Mouse (Mus musculus): ENCODE results near the gene Olfr560. TPM values are rescaled to one million over a fixed set of nuclear protein-coding genes. Genes with fewer than 3 reads are reported as not detected.

The Olfr560 gene
- 0.33 TPM for polyA plus RNA-seq (2015; fragmentation: Illumina TruSeq; extraction: RNeasy Lipid Tissue Mini Kit (QIAGEN cat#74804); ENCODE audit: low read depth, low replicate concordance)

GRCm38 (mm10) chr7:102759266-102759665, at the start of gene Olfr560, which contains the start of gene Olfr78:
Olfr560 (minus strand) TSS chr7:102759366.
Olfr78 (minus strand) TSS chr7:102759471.

GRCm38 (mm10) chr7:102803180-102803579, 44.0 kb upstream of the Olfr560 start, which contains the start of gene Olfr564:
Olfr564 (plus strand) TSS chr7:102803480.

DNA sequence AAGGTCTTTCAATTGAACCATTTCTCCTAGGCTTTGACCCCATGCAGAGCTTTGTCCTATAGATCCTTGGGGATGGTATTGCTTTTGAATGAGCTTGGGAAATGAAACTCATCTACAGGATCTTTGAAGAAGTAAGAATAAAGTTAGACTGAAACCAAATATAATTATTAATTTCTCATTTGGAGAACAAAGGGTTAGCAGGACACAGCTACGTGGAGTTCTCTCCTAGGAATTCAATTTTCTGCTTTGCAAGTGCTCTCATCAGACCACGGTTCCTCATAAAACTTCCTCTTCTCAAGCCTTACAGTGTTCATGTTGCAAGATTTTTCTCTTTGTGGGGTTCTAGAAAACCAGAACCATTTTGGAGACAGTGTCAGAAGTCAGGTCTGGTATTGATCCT, 11.8 kb upstream of the Olfr560 start, which contains the start of gene Olfr561:
Gene Olfr561, plus strand, starts transcription at position 301 of the 400 bp plus-strand sequence.

GRCm38 (mm10) chr7:102727391-102727790, 31.8 kb downstream of the Olfr560 start, which contains the start of gene Olfr559:
Olfr559 (minus strand) TSS chr7:102727491.

DNA sequence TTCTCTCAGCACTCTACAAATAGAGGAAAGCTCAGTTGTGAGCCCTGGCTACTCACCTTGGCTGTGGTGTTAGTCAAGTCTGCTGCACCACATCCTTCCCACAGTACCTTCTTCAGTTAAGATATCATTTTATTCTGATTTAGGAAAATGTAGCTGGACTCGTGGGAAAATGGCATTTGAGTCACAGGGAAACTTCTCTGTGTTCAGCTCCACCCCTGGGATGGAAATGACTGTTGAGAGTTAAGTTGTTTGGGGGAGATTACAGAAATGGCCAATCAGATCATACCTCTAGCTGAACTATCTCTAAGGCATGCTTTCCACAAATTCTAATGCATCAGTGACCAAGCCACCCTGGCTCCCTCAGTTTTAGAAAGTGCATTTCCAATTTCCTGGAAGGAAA, 40.2 kb downstream of the Olfr560 start, which contains the start of gene Olfr33:
Gene Olfr33, minus strand, starts transcription at position 101 of the 400 bp plus-strand sequence.

GRCm38 (mm10) chr7:102701915-102702314, 57.3 kb downstream of the Olfr560 start, which contains the start of gene Olfr558:
Olfr558 (plus strand) TSS chr7:102702215.

Other genes with a start within 250 kb of the Olfr560 start
- not detected for gene Olfr547, start 224.6 kb downstream of the Olfr560 start, polyA plus RNA-seq (2015; fragmentation: Illumina TruSeq; extraction: RNeasy Lipid Tissue Mini Kit (QIAGEN cat#74804); ENCODE audit: low read depth, low replicate concordance)
- not detected for gene Olfr548-ps1, start 218.5 kb downstream of the Olfr560 start, polyA plus RNA-seq (2015; fragmentation: Illumina TruSeq; extraction: RNeasy Lipid Tissue Mini Kit (QIAGEN cat#74804); ENCODE audit: low read depth, low replicate concordance)
- gene Olfr549, start 209.5 kb downstream of the Olfr560 start, polyA plus RNA-seq (2015; fragmentation: Illumina TruSeq; extraction: RNeasy Lipid Tissue Mini Kit (QIAGEN cat#74804); ENCODE audit: low read depth, low replicate concordance): not detected
- 2.0 TPM for gene Trim21, start 193.9 kb downstream of the Olfr560 start, polyA plus RNA-seq (2015; fragmentation: Illumina TruSeq; extraction: RNeasy Lipid Tissue Mini Kit (QIAGEN cat#74804); ENCODE audit: low read depth, low replicate concordance)
- not detected for gene Olfr550, start 187.9 kb downstream of the Olfr560 start, polyA plus RNA-seq (2015; fragmentation: Illumina TruSeq; extraction: RNeasy Lipid Tissue Mini Kit (QIAGEN cat#74804); ENCODE audit: low read depth, low replicate concordance)
- gene Olfr551, start 167.5 kb downstream of the Olfr560 start, polyA plus RNA-seq (2015; fragmentation: Illumina TruSeq; extraction: RNeasy Lipid Tissue Mini Kit (QIAGEN cat#74804); ENCODE audit: low read depth, low replicate concordance): not detected
- gene Olfr552, start 161.6 kb downstream of the Olfr560 start, polyA plus RNA-seq (2015; fragmentation: Illumina TruSeq; extraction: RNeasy Lipid Tissue Mini Kit (QIAGEN cat#74804); ENCODE audit: low read depth, low replicate concordance): not detected
- gene Olfr553, start 141.1 kb downstream of the Olfr560 start, polyA plus RNA-seq (2015; fragmentation: Illumina TruSeq; extraction: RNeasy Lipid Tissue Mini Kit (QIAGEN cat#74804); ENCODE audit: low read depth, low replicate concordance): not detected
- not detected for gene Olfr554, start 120.9 kb downstream of the Olfr560 start, polyA plus RNA-seq (2015; fragmentation: Illumina TruSeq; extraction: RNeasy Lipid Tissue Mini Kit (QIAGEN cat#74804); ENCODE audit: low read depth, low replicate concordance)
- gene Olfr555, start 100.5 kb downstream of the Olfr560 start, polyA plus RNA-seq (2015; fragmentation: Illumina TruSeq; extraction: RNeasy Lipid Tissue Mini Kit (QIAGEN cat#74804); ENCODE audit: low read depth, low replicate concordance): not detected
- not detected for gene Olfr556, start 94.5 kb downstream of the Olfr560 start, polyA plus RNA-seq (2015; fragmentation: Illumina TruSeq; extraction: RNeasy Lipid Tissue Mini Kit (QIAGEN cat#74804); ENCODE audit: low read depth, low replicate concordance)
- gene Trim68, start 72.0 kb downstream of the Olfr560 start, polyA plus RNA-seq (2015; fragmentation: Illumina TruSeq; extraction: RNeasy Lipid Tissue Mini Kit (QIAGEN cat#74804); ENCODE audit: low read depth, low replicate concordance): 6.1 TPM
- gene Olfr557, start 63.5 kb downstream of the Olfr560 start, polyA plus RNA-seq (2015; fragmentation: Illumina TruSeq; extraction: RNeasy Lipid Tissue Mini Kit (QIAGEN cat#74804); ENCODE audit: low read depth, low replicate concordance): not detected
- gene Olfr558, start 57.2 kb downstream of the Olfr560 start, polyA plus RNA-seq (2015; fragmentation: Illumina TruSeq; extraction: RNeasy Lipid Tissue Mini Kit (QIAGEN cat#74804); ENCODE audit: low read depth, low replicate concordance): 1.0 TPM
- gene Olfr33, start 40.3 kb downstream of the Olfr560 start, polyA plus RNA-seq (2015; fragmentation: Illumina TruSeq; extraction: RNeasy Lipid Tissue Mini Kit (QIAGEN cat#74804); ENCODE audit: low read depth, low replicate concordance): not detected
- gene Olfr559, start 31.9 kb downstream of the Olfr560 start, polyA plus RNA-seq (2015; fragmentation: Illumina TruSeq; extraction: RNeasy Lipid Tissue Mini Kit (QIAGEN cat#74804); ENCODE audit: low read depth, low replicate concordance): not detected
- 1.1 TPM for gene Olfr78, start 105 bp upstream of the Olfr560 start, polyA plus RNA-seq (2015; fragmentation: Illumina TruSeq; extraction: RNeasy Lipid Tissue Mini Kit (QIAGEN cat#74804); ENCODE audit: low read depth, low replicate concordance)
- gene Olfr561, start 11.9 kb upstream of the Olfr560 start, polyA plus RNA-seq (2015; fragmentation: Illumina TruSeq; extraction: RNeasy Lipid Tissue Mini Kit (QIAGEN cat#74804); ENCODE audit: low read depth, low replicate concordance): not detected
- gene Olfr564, start 44.1 kb upstream of the Olfr560 start, polyA plus RNA-seq (2015; fragmentation: Illumina TruSeq; extraction: RNeasy Lipid Tissue Mini Kit (QIAGEN cat#74804); ENCODE audit: low read depth, low replicate concordance): not detected
- not detected for gene Olfr566, start 99.4 kb upstream of the Olfr560 start, polyA plus RNA-seq (2015; fragmentation: Illumina TruSeq; extraction: RNeasy Lipid Tissue Mini Kit (QIAGEN cat#74804); ENCODE audit: low read depth, low replicate concordance)
- gene Olfr568, start 117.8 kb upstream of the Olfr560 start, polyA plus RNA-seq (2015; fragmentation: Illumina TruSeq; extraction: RNeasy Lipid Tissue Mini Kit (QIAGEN cat#74804); ENCODE audit: low read depth, low replicate concordance): not detected
- gene Olfr569, start 131.5 kb upstream of the Olfr560 start, polyA plus RNA-seq (2015; fragmentation: Illumina TruSeq; extraction: RNeasy Lipid Tissue Mini Kit (QIAGEN cat#74804); ENCODE audit: low read depth, low replicate concordance): not detected
- gene Olfr570, start 135.2 kb upstream of the Olfr560 start, polyA plus RNA-seq (2015; fragmentation: Illumina TruSeq; extraction: RNeasy Lipid Tissue Mini Kit (QIAGEN cat#74804); ENCODE audit: low read depth, low replicate concordance): not detected
- gene Olfr571, start 158.2 kb upstream of the Olfr560 start, polyA plus RNA-seq (2015; fragmentation: Illumina TruSeq; extraction: RNeasy Lipid Tissue Mini Kit (QIAGEN cat#74804); ENCODE audit: low read depth, low replicate concordance): not detected
- not detected for gene Olfr572, start 165.0 kb upstream of the Olfr560 start, polyA plus RNA-seq (2015; fragmentation: Illumina TruSeq; extraction: RNeasy Lipid Tissue Mini Kit (QIAGEN cat#74804); ENCODE audit: low read depth, low replicate concordance)
- gene Olfr573-ps1, start 183.2 kb upstream of the Olfr560 start, polyA plus RNA-seq (2015; fragmentation: Illumina TruSeq; extraction: RNeasy Lipid Tissue Mini Kit (QIAGEN cat#74804); ENCODE audit: low read depth, low replicate concordance): not detected
- gene Olfr574, start 189.1 kb upstream of the Olfr560 start, polyA plus RNA-seq (2015; fragmentation: Illumina TruSeq; extraction: RNeasy Lipid Tissue Mini Kit (QIAGEN cat#74804); ENCODE audit: low read depth, low replicate concordance): not detected
- not detected for gene Olfr575, start 199.4 kb upstream of the Olfr560 start, polyA plus RNA-seq (2015; fragmentation: Illumina TruSeq; extraction: RNeasy Lipid Tissue Mini Kit (QIAGEN cat#74804); ENCODE audit: low read depth, low replicate concordance)
- gene Olfr576, start 203.3 kb upstream of the Olfr560 start, polyA plus RNA-seq (2015; fragmentation: Illumina TruSeq; extraction: RNeasy Lipid Tissue Mini Kit (QIAGEN cat#74804); ENCODE audit: low read depth, low replicate concordance): not detected
- not detected for gene Olfr577, start 216.6 kb upstream of the Olfr560 start, polyA plus RNA-seq (2015; fragmentation: Illumina TruSeq; extraction: RNeasy Lipid Tissue Mini Kit (QIAGEN cat#74804); ENCODE audit: low read depth, low replicate concordance)
- not detected for gene Olfr578, start 230.0 kb upstream of the Olfr560 start, polyA plus RNA-seq (2015; fragmentation: Illumina TruSeq; extraction: RNeasy Lipid Tissue Mini Kit (QIAGEN cat#74804); ENCODE audit: low read depth, low replicate concordance)

Data from brain, adult 10 weeks (tissue).